ENCODE assay signal across 16 mouse cellular contexts in the genomic region with DNA sequence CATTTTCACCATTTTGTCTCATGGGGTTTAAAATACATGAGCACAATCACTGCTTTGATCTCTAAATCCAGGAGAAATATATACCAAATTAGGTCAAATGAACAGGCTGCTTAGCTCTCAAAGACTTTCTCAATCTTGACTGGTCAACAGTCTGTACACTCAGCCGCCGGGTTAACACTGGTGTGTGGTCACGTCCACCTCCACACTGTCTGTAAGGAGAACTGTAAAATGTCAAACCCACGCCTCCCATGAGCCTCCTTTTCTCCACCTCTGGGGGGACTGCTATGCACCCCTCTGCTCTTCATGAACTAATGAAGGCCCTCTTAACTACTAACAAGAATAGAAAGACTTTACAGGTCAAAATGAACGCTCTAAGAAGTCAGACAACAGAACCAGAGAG. TPM values are rescaled to one million over a fixed set of nuclear protein-coding genes. Genes with fewer than 3 reads are reported as not detected.
DNase-seq lines count a peak whose midpoint lies in the region; ATAC-seq and TF ChIP-seq lines count a peak whose summit lies in the region.
"Had no signal": no experiment of that assay in that cellular context is flagged by ENCODE, and none has a peak within 500 bp of the region (broad histone marks: within the 10 kb centered on the region; RNA-seq: fewer than 3 reads in every experiment).

No protein-coding gene starts in this region.

- H3K27ac ChIP-seq in heart, adult 2 months: peak overlapping the region; percentile 77
- peak overlapping the region; percentile 44; the same call in 1 of the 2 replicates for H3K27ac ChIP-seq in liver, adult 2 months (replicated peaks; ENCODE audit: insufficient read depth, low read depth, low read length)
- no peak overlapping the region for H3K27ac ChIP-seq in cerebellum, adult 2 months (ENCODE audit: insufficient read depth, low read length)
- H3K27ac ChIP-seq: embryonic facial prominence, embryonic 13.5 days; forebrain, embryonic 15.5 days; liver, embryonic 14.5 days had no signal

- H3K36me3 ChIP-seq in heart, adult 2 months (ENCODE audit: control insufficient read depth, insufficient read depth, low read length): peaks cover 30% of the 10 kb centered on the region
- no peaks in the 10 kb centered on the region for H3K36me3 ChIP-seq in liver, adult 2 months (ENCODE audit: control insufficient read depth, insufficient read depth, low read length)

- peaks cover 8% of the 10 kb centered on the region for H3K79me2 ChIP-seq in heart, adult 2 months (replicated peaks; ENCODE audit: control insufficient read depth, insufficient read depth, low read length)
- H3K79me2 ChIP-seq in liver, adult 2 months (ENCODE audit: control insufficient read depth, insufficient read depth, low read length): peaks cover 4% of the 10 kb centered on the region

- 0 out of 2 replicates have a peak, but pooled peaks have one; percentile 23 for ATAC-seq in granulocyte monocyte progenitor cell, adult 5-6 weeks (replicated peaks; ENCODE audit: poor library complexity, severe bottlenecking)
- 0 out of 2 replicates have a peak, but pooled peaks have one; percentile 27 for ATAC-seq in monocyte, adult 5-6 weeks (replicated peaks; ENCODE audit: insufficient number of reproducible peaks, low FRiP score, low TSS enrichment, poor library complexity, severe bottlenecking)
- no peak for ATAC-seq in megakaryocyte progenitor cell, adult 5-6 weeks (replicated peaks; ENCODE audit: poor library complexity)
- ATAC-seq: forebrain, embryonic 15.5 days had no signal

- H3K9ac ChIP-seq in heart, adult 2 months (ENCODE audit: low read depth, low read length): no peak overlapping the region
- no peak overlapping the region for H3K9ac ChIP-seq in liver, adult 2 months (ENCODE audit: low read depth, low read length)
- H3K9ac ChIP-seq: embryonic facial prominence, embryonic 13.5 days; forebrain, embryonic 15.5 days; liver, embryonic 14.5 days had no signal

- intact Hi-C loops in heart, adult 2 months (cut with DNase I): no loop called here

- 30% methylated on average over 5 of the region's 5 CpGs for WGBS in heart, adult 2 months
- 60% methylated on average over 5 of the region's 5 CpGs for WGBS in liver, adult 2 months
- WGBS in cerebellum, adult 2 months: 87% methylated on average over 5 of the region's 5 CpGs

- TF ChIP-seq CTCF in heart, adult 2 months (IDR thresholded peaks at IDR 0.05): no peak
- no peak for TF ChIP-seq CTCF in liver, adult 2 months (IDR thresholded peaks at IDR 0.05; ENCODE audit: low read depth, low read length)
- no peak for TF ChIP-seq CTCF in cerebellum, adult 2 months (IDR thresholded peaks at IDR 0.05; ENCODE audit: borderline replicate concordance, insufficient read depth, low read depth, low read length)

- TF ChIP-seq POLR2A in heart, adult 2 months (IDR thresholded peaks at IDR 0.05; ENCODE audit: insufficient read depth, low read depth, low read length): no peak
- no peak for TF ChIP-seq POLR2A in liver, adult 2 months (IDR thresholded peaks at IDR 0.05; ENCODE audit: extremely low read depth, insufficient read depth, low read length)
- TF ChIP-seq POLR2A in cerebellum, adult 2 months (IDR thresholded peaks at IDR 0.05; ENCODE audit: borderline replicate concordance, insufficient read depth, low read length): no peak

- TF ChIP-seq EP300 in heart, adult 2 months (IDR thresholded peaks at IDR 0.05; ENCODE audit: insufficient read depth, low read depth, low read length): no peak

- no peak for DNase-seq in heart, adult 2 months
- no peak for DNase-seq in heart, adult 8-10 months (ENCODE audit: low spot score)
- no peak for DNase-seq in liver, adult 2 months (ENCODE audit: extremely low read depth, low read depth, low spot score)
- no peak for DNase-seq in liver
- DNase-seq in cerebellum, adult 2 months: no peak
- DNase-seq: adrenal gland, postnatal 14 days; cerebellum, adult 18-20 months; kidney, adult 18-20 months; layer of hippocampus, postnatal 36 days; thymus, postnatal 4 days had no signal

- H3K27me3 ChIP-seq in heart, adult 2 months (ENCODE audit: control insufficient read depth, insufficient read depth, low read length): no peaks in the 10 kb centered on the region
- H3K27me3 ChIP-seq in liver, adult 2 months (ENCODE audit: control insufficient read depth, insufficient read depth, low read length): no peaks in the 10 kb centered on the region
- H3K27me3 ChIP-seq in cerebellum, adult 2 months (ENCODE audit: control insufficient read depth, insufficient read depth, low read length): no peaks in the 10 kb centered on the region
- H3K27me3 ChIP-seq: embryonic facial prominence, embryonic 13.5 days; forebrain, embryonic 15.5 days had no signal

- H3K4me3 ChIP-seq in heart, adult 2 months: no peak overlapping the region
- H3K4me3 ChIP-seq in liver, adult 2 months (ENCODE audit: insufficient read depth, low read depth, low read length): no peak overlapping the region
- H3K4me3 ChIP-seq in cerebellum, adult 2 months (replicated peaks; ENCODE audit: insufficient read depth, low read depth, low read length): no peak overlapping the region
- H3K4me3 ChIP-seq: embryonic facial prominence, embryonic 13.5 days; forebrain, embryonic 15.5 days had no signal

- peaks cover 23% of the 10 kb centered on the region for H3K4me1 ChIP-seq in heart, adult 2 months (ENCODE audit: control insufficient read depth, insufficient read depth, low read length)
- H3K4me1 ChIP-seq in liver, adult 2 months (ENCODE audit: control insufficient read depth, insufficient read depth, low read length): peaks cover 2% of the 10 kb centered on the region; the same call in 1 of the 2 replicates
- no peaks in the 10 kb centered on the region for H3K4me1 ChIP-seq in cerebellum, adult 2 months (ENCODE audit: control insufficient read depth, insufficient read depth, low read length)
- H3K4me1 ChIP-seq: forebrain, embryonic 15.5 days had no signal

RNA-seq across cellular contexts. Expression of a gene that starts 36.2 kb away (rescaled TPM):
- 10 to 100 TPM; 33.5 to 35.8 TPM for total RNA-seq in heart, adult 2 months (2021)
- 34.8 and 47.5 TPM in 2 replicates for polyA plus RNA-seq in heart, adult 2 months (2012; rRNA removed)
- 10 to 100 TPM; 28.6 to 38.3 (median 31.5) TPM for total RNA-seq in heart, adult 8-10 months (2022)
- 7.8 and 9.2 TPM in 2 replicates for total RNA-seq in liver, adult 2 months (2014; rRNA removed)
- polyA plus RNA-seq in liver, adult 2 months (2012; rRNA removed): 2.6 and 2.8 TPM in 2 replicates
- 89.6 and 92.9 TPM in 2 replicates for total RNA-seq in granulocyte monocyte progenitor cell, adult 5-6 weeks (2014; fragmentation: Nextera tagmentation)
- total RNA-seq in granulocyte monocyte progenitor cell, adult 5-6 weeks (2017): 85.5 and 95.4 TPM in 2 replicates
- total RNA-seq in monocyte, adult 5-6 weeks (2017): 598 to 656 TPM (median 610 TPM) in 3 replicates
- total RNA-seq in megakaryocyte progenitor cell, adult 5-6 weeks (2015): 90.5 and 94.3 TPM in 2 replicates
- 81.0 and 113 TPM in 2 replicates for total RNA-seq in megakaryocyte progenitor cell, adult 5-6 weeks (2017)
- 21.0 and 21.5 TPM in 2 replicates for polyA plus RNA-seq in cerebellum, adult 2 months (2012; rRNA removed)
